Mouse (Mus musculus): ENCODE results near the gene Tpsab1. TPM values are rescaled to one million over a fixed set of nuclear protein-coding genes. Genes with fewer than 3 reads are reported as not detected.

Gene Tpsab1
- polyA plus RNA-seq, 1 experiment from 2014 or later: not detected

DNA sequence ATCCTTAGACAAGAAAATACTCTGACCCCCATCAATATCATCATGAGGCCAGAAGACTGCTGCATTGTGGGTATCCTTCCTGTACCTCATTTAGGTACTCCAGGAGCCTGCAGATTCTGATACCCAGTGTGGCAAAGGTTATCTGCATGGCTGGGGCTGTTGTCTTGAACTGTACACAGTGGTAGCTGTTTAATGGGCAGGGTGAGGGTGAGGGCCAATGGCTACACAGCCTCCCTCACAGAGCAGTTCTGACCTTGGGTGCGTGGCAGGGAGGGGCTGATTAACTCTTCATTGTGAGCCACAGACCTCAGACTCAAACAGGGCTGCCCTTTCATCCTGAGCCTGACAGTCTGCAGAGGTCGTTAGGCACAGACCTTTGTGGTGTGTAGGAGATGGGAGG lies 22.4 kb downstream of the Tpsab1 start:
- Histone ChIP-seq H3K9me3 (replicated peaks) (no peaks in the 10 kb centered on the region), H3K9ac (no peak overlapping the region), H3K4me2 (no peak overlapping the region), H3K27me3 (no peaks in the 10 kb centered on the region), H3K4me1 (no peaks in the 10 kb centered on the region), H3K4me3 (no peak overlapping the region), H3K27ac (no peak overlapping the region), H3K36me3 (ENCODE audit: poor library complexity, severe bottlenecking) (no peaks in the 10 kb centered on the region)
- ATAC-seq: no peak
- 16% methylated on average over 2 of the region's 2 CpGs for WGBS

DNA sequence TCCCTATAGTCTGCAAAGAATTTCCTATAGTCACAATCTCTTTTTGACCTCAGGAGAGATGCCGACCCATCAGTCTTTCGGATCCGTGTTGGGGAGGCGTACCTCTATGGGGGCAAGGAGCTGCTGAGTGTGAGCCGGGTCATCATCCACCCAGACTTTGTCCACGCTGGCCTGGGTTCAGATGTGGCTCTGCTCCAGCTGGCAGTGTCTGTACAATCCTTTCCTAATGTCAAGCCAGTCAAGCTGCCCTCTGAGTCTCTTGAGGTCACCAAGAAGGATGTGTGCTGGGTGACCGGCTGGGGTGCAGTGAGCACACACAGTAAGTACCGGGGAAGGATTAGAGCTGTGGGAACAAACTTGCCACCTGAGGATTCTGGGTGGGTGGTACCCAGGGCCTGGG lies 24.5 kb downstream of the Tpsab1 start:
- H3K27ac ChIP-seq: no peak overlapping the region
- H3K27me3 ChIP-seq: no peaks in the 10 kb centered on the region
- no peak overlapping the region for H3K4me3 ChIP-seq
- ATAC-seq: no peak
- no peak overlapping the region for H3K9ac ChIP-seq
- no peaks in the 10 kb centered on the region for H3K9me3 ChIP-seq (replicated peaks)
- 92% methylated on average over 8 of the region's 8 CpGs for WGBS
- H3K4me2 ChIP-seq: no peak overlapping the region
- no peaks in the 10 kb centered on the region for H3K36me3 ChIP-seq (ENCODE audit: poor library complexity, severe bottlenecking)
- H3K4me1 ChIP-seq: no peaks in the 10 kb centered on the region

- Histone ChIP-seq H3K4me2 (no peak within 1 kb of the TSS), H3K9ac (no peak within 1 kb of the TSS), H3K9me3 (replicated peaks) (no peaks in the 10 kb centered on the region), H3K27ac (no peak within 1 kb of the TSS), H3K4me3 (no peak within 1 kb of the TSS), H3K36me3 (ENCODE audit: poor library complexity, severe bottlenecking) (no peaks in the 10 kb centered on the region), H3K4me1 (no peaks in the 10 kb centered on the region), H3K27me3 (no peaks in the 10 kb centered on the region)
- 79% methylated on average over 5 of the region's 5 CpGs for WGBS
- ATAC-seq: no peak
These were observed 27.0 kb downstream of the Tpsab1 start, which contains the start of gene Prss29 for GRCm38 (mm10) chr17:25318354-25318753. Gene Prss29, plus strand, starts transcription at chr17:25318654.

DNA sequence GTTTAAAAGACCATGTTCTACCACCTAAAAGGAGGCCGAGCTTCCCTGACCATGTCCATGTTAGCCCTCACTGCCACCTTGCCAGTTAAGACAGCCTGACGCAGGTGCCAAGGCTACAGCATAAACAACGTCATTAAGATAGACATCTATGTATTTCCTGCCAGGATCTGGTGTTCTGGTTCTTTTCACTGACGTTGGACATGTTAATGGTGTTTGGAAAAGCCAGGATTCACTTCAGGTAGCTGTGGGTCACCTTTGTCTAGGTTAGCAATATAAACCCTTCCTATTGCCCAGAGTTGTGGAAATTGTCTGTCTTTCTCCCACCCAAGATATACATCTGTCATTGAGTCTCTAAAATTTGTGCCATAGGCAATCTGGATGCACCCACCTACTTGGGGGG lies 37.0 kb downstream of the Tpsab1 start, which contains the start of gene Prss28:
Gene Prss28, plus strand, starts transcription at position 301 of the 400 bp plus-strand sequence.
- Histone ChIP-seq H3K36me3 (ENCODE audit: poor library complexity, severe bottlenecking) (no peaks in the 10 kb centered on the region), H3K4me2 (no peak within 1 kb of the TSS), H3K9me3 (replicated peaks) (no peaks in the 10 kb centered on the region), H3K9ac (no peak within 1 kb of the TSS), H3K4me3 (no peak within 1 kb of the TSS), H3K4me1 (no peaks in the 10 kb centered on the region), H3K27ac (no peak within 1 kb of the TSS), H3K27me3 (no peaks in the 10 kb centered on the region)
- no peak for ATAC-seq
- WGBS: 83% methylated on average over 4 of the region's 4 CpGs

DNA sequence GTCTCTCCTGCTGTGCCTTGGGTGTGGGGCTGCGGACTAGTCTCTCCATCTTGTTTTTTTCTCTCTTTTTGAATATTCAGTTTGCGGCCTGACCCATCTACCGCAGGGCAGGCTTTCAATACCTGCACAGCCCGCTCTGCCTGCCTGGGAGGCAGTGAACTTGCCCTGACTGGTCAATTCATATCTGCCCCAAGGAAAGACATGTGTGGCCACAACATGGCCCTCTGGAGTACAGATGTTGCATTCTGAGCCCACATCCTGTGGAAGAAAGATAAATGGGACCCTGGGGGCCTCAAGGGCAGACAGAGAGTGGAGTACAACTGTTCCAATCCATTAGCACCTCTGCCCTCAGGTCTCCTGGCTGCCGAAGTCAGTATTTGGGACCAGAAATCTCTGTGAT lies 47.3 kb downstream of the Tpsab1 start, which contains the start of gene Prss34:
Gene Prss34, plus strand, starts transcription at position 301 of the 400 bp plus-strand sequence.
- H3K4me1 ChIP-seq: no peaks in the 10 kb centered on the region
- no peaks in the 10 kb centered on the region for H3K36me3 ChIP-seq (ENCODE audit: poor library complexity, severe bottlenecking)
- no peak for ATAC-seq
- no peaks in the 10 kb centered on the region for H3K9me3 ChIP-seq (replicated peaks)
- no peak within 1 kb of the TSS for H3K27ac ChIP-seq
- no peak within 1 kb of the TSS for H3K4me2 ChIP-seq
- 92% methylated on average over 5 of the region's 5 CpGs for WGBS
- no peak within 1 kb of the TSS for H3K9ac ChIP-seq
- peaks cover 9% of the 10 kb centered on the region; the same call in 1 of the 2 replicates for H3K27me3 ChIP-seq
- H3K4me3 ChIP-seq: no peak within 1 kb of the TSS

DNA sequence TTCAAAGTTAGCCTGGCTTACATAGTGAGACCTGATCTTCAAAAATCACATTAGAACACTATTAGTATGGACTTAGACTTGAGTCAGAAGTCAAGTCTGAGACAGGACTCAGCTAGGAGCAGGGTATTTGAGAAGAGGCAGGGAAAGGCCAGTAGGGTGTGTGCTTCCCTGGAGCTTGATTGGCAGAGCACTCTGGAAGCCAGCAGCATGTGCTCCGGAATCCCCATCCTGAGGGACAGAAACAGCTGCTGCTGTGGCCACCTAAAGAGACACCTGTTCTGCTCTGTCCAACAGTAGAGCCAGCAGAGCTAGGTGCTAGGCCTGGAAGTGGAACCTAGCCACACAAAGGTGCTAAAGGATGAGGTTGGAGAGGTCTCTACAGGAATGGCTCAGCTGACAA lies 51.3 kb downstream of the Tpsab1 start:
- WGBS: 84% methylated on average over 1 of the region's 1 CpGs
- ATAC-seq: no peak
- 0 out of 2 replicates have a peak, but pooled peaks cover 5% of the 10 kb centered on the region for H3K27me3 ChIP-seq
- H3K4me1 ChIP-seq: no peaks in the 10 kb centered on the region
- no peaks in the 10 kb centered on the region for H3K36me3 ChIP-seq (ENCODE audit: poor library complexity, severe bottlenecking)
- no peak overlapping the region for H3K9ac ChIP-seq
- no peaks in the 10 kb centered on the region for H3K9me3 ChIP-seq (replicated peaks)
- H3K27ac ChIP-seq: no peak overlapping the region
- H3K4me2 ChIP-seq: no peak overlapping the region
- no peak overlapping the region for H3K4me3 ChIP-seq

- WGBS: 88% methylated on average over 5 of the region's 5 CpGs
These were observed 51.9 kb downstream of the Tpsab1 start for GRCm38 (mm10) chr17:25293495-25293894.

More at GRCm38 (mm10) chr17:25293495-25293894, 51.9 kb downstream of the Tpsab1 start:
- Histone ChIP-seq H3K4me1 (no peaks in the 10 kb centered on the region), H3K27me3 (0 out of 2 replicates have a peak, but pooled peaks cover 5% of the 10 kb centered on the region), H3K27ac (no peak overlapping the region), H3K9ac (no peak overlapping the region), H3K4me2 (no peak overlapping the region), H3K36me3 (ENCODE audit: poor library complexity, severe bottlenecking) (no peaks in the 10 kb centered on the region), H3K9me3 (replicated peaks) (no peaks in the 10 kb centered on the region), H3K4me3 (no peak overlapping the region)
- ATAC-seq: no peak

Other genes with a start within 250 kb of the Tpsab1 start
- gene Telo2, start 229.6 kb downstream of the Tpsab1 start, polyA plus RNA-seq (2015; fragmentation: Nextera tagmentation; extraction: Ambion mirVana): 41.2 and 45.3 TPM in 2 replicates
- gene Ptx4, start 224.8 kb downstream of the Tpsab1 start, polyA plus RNA-seq (2015; fragmentation: Nextera tagmentation; extraction: Ambion mirVana): not detected in 2 replicates
- 23.6 and 29.6 TPM in 2 replicates for gene Clcn7, start 212.2 kb downstream of the Tpsab1 start, polyA plus RNA-seq (2015; fragmentation: Nextera tagmentation; extraction: Ambion mirVana)
- gene Ccdc154, start 183.1 kb downstream of the Tpsab1 start, polyA plus RNA-seq (2015; fragmentation: Nextera tagmentation; extraction: Ambion mirVana): not detected in 2 replicates
- gene Gm38655, start 170.1 kb downstream of the Tpsab1 start, polyA plus RNA-seq (2015; fragmentation: Nextera tagmentation; extraction: Ambion mirVana): not detected in 2 replicates
- 38.3 and 38.6 TPM in 2 replicates for gene BC003965, start 161.0 kb downstream of the Tpsab1 start, polyA plus RNA-seq (2015; fragmentation: Nextera tagmentation; extraction: Ambion mirVana)
- 7.9 and 10.6 TPM in 2 replicates for gene Unkl, start 157.2 kb downstream of the Tpsab1 start, polyA plus RNA-seq (2015; fragmentation: Nextera tagmentation; extraction: Ambion mirVana)
- gene Gnptg, start 105.4 kb downstream of the Tpsab1 start, polyA plus RNA-seq (2015; fragmentation: Nextera tagmentation; extraction: Ambion mirVana): 71.9 and 74.8 TPM in 2 replicates
- 63.3 and 64.3 TPM in 2 replicates for gene Tsr3, start 105.4 kb downstream of the Tpsab1 start, polyA plus RNA-seq (2015; fragmentation: Nextera tagmentation; extraction: Ambion mirVana)
- gene Baiap3, start 89.2 kb downstream of the Tpsab1 start, polyA plus RNA-seq (2015; fragmentation: Nextera tagmentation; extraction: Ambion mirVana): 3.6 and 5.2 TPM in 2 replicates
- gene Ube2i, start 70.9 kb downstream of the Tpsab1 start, polyA plus RNA-seq (2015; fragmentation: Nextera tagmentation; extraction: Ambion mirVana): 755 and 766 TPM in 2 replicates
- not detected in 2 replicates for gene Prss34, start 47.2 kb downstream of the Tpsab1 start, polyA plus RNA-seq (2015; fragmentation: Nextera tagmentation; extraction: Ambion mirVana)
- gene Prss28, start 36.9 kb downstream of the Tpsab1 start, polyA plus RNA-seq (2015; fragmentation: Nextera tagmentation; extraction: Ambion mirVana): not detected in 2 replicates
- not detected in 2 replicates for gene Prss29, start 26.9 kb downstream of the Tpsab1 start, polyA plus RNA-seq (2015; fragmentation: Nextera tagmentation; extraction: Ambion mirVana)
- gene Tpsb2, start 20.7 kb upstream of the Tpsab1 start, polyA plus RNA-seq (2015; fragmentation: Nextera tagmentation; extraction: Ambion mirVana): not detected in 2 replicates
- gene Tpsg1, start 23.7 kb upstream of the Tpsab1 start, polyA plus RNA-seq (2015; fragmentation: Nextera tagmentation; extraction: Ambion mirVana): 0.66 and 1.0 TPM in 2 replicates
- gene Cacna1h, start 88.2 kb upstream of the Tpsab1 start, polyA plus RNA-seq (2015; fragmentation: Nextera tagmentation; extraction: Ambion mirVana): 7.9 and 9.1 TPM in 2 replicates
- 0.57 and 0.82 TPM in 2 replicates for gene Tekt4, start 109.1 kb upstream of the Tpsab1 start, polyA plus RNA-seq (2015; fragmentation: Nextera tagmentation; extraction: Ambion mirVana)
- 0.10 and 0.11 TPM in 2 replicates for gene Sstr5, start 151.7 kb upstream of the Tpsab1 start, polyA plus RNA-seq (2015; fragmentation: Nextera tagmentation; extraction: Ambion mirVana)
- 15.3 and 17.5 TPM in 2 replicates for gene Sox8, start 225.1 kb upstream of the Tpsab1 start, polyA plus RNA-seq (2015; fragmentation: Nextera tagmentation; extraction: Ambion mirVana)
- 19.7 and 20.9 TPM in 2 replicates for gene Lmf1, start 233.5 kb upstream of the Tpsab1 start, polyA plus RNA-seq (2015; fragmentation: Nextera tagmentation; extraction: Ambion mirVana)

Measured in forebrain, embryonic 13.5 days (tissue).